Mouse (Mus musculus) embryonic facial prominence, embryonic 12.5 days (tissue): Measurements from ENCODE around the gene Cdh13. TPM values are rescaled to one million over a fixed set of nuclear protein-coding genes. Genes with fewer than 3 reads are reported as not detected.
A peak's percentile ranks its signal among the peaks of the same experiment; 100 is the strongest.

Experiments used
- ATAC-seq: fragments of 200-750 bp; cut with Nextera tagmentation; 2 replicates; pipeline ENCODE4 v1.8.0; 2017; ENCODE audit not compliant: insufficient number of reproducible peaks, insufficient read depth, low FRiP score, low TSS enrichment
- H3K27ac ChIP-seq: fragments of 300-500 bp; sonication (generic); 2 replicates; pipeline ENCODE4 v1.5.1; 2016; ENCODE audit warnings: mild to moderate bottlenecking
- H3K27me3 ChIP-seq: fragments of 300-500 bp; sonication (generic); 2 replicates; pipeline ENCODE4 v1.6.1; 2016; ENCODE audit warnings: mild to moderate bottlenecking, moderate library complexity
- H3K36me3 ChIP-seq: fragments of 300-500 bp; sonication (generic); 2 replicates; pipeline ENCODE4 v1.6.1; 2016; ENCODE audit warnings: mild to moderate bottlenecking
- H3K4me1 ChIP-seq: fragments of 300-500 bp; sonication (generic); 2 replicates; pipeline ENCODE4 v1.6.1; 2016
- H3K4me2 ChIP-seq: fragments of 300-500 bp; sonication (generic); replicated peaks from 2 replicates; pipeline ENCODE4 v1.6.1; 2016; ENCODE audit warnings: mild to moderate bottlenecking, moderate library complexity
- H3K4me3 ChIP-seq: fragments of 300-500 bp; sonication (generic); 2 replicates; pipeline ENCODE4 v1.5.1; 2016; ENCODE audit warnings: mild to moderate bottlenecking
- H3K9ac ChIP-seq: fragments of 300-500 bp; sonication (generic); 2 replicates; pipeline ENCODE4 v1.6.1; 2016; ENCODE audit warnings: mild to moderate bottlenecking, moderate library complexity
- H3K9me3 ChIP-seq: fragments of 300-500 bp; sonication (generic); 2 replicates; pipeline ENCODE4 v1.6.1; 2016; ENCODE audit warnings: mild to moderate bottlenecking, moderate library complexity
- WGBS: fragments of 180-500 bp; shearing (Covaris S2); methylation state at CpG from one replicate; pipeline ENCODE4 v1.1.7; 2016; 5-methylcytosine and 5-hydroxymethylcytosine counted together
- polyA plus RNA-seq: library from polyadenylated mRNA; unstranded; fragments of >200 nt; fragmentation: Nextera tagmentation; extraction: Ambion mirVana; gene quantifications from 2 replicates; pipeline ENCODE4 v1.2.1, GENCODE M21; 2016

The Cdh13 gene
- polyA plus RNA-seq, 1 experiment from 2014 or later: 10.6 TPM

GRCm38 (mm10) chr8:119245641-119246040 is 962.1 kb downstream of the Cdh13 start:
- no peak overlapping the region for H3K4me2 ChIP-seq
- H3K4me1 ChIP-seq: no peaks in the 10 kb centered on the region
- H3K4me3 ChIP-seq: no peak overlapping the region
- no peak overlapping the region for H3K27ac ChIP-seq
- 58% methylated on average over 1 of the region's 1 CpGs for WGBS
- H3K9ac ChIP-seq: no peak overlapping the region
- no peak for ATAC-seq
- H3K9me3 ChIP-seq: no peaks in the 10 kb centered on the region
- no peaks in the 10 kb centered on the region for H3K36me3 ChIP-seq
- H3K27me3 ChIP-seq: no peaks in the 10 kb centered on the region

- Histone ChIP-seq H3K9me3 (no peaks in the 10 kb centered on the region), H3K27me3 (no peaks in the 10 kb centered on the region), H3K4me2 (no peak overlapping the region), H3K9ac (no peak overlapping the region), H3K27ac (no peak overlapping the region), H3K4me1 (no peaks in the 10 kb centered on the region), H3K4me3 (no peak overlapping the region), H3K36me3 (no peaks in the 10 kb centered on the region)
- WGBS: 85% methylated on average over 3 of the region's 3 CpGs
- ATAC-seq: no peak
These were observed 970.8 kb downstream of the Cdh13 start for GRCm38 (mm10) chr8:119254358-119254757.

GRCm38 (mm10) chr8:119258642-119259041 is 975.1 kb downstream of the Cdh13 start:
- no peak overlapping the region for H3K9ac ChIP-seq
- H3K4me2 ChIP-seq: no peak overlapping the region
- no peaks in the 10 kb centered on the region for H3K27me3 ChIP-seq
- ATAC-seq: no peak
- H3K4me3 ChIP-seq: no peak overlapping the region
- H3K9me3 ChIP-seq: no peaks in the 10 kb centered on the region
- WGBS: 32% methylated on average over 11 of the region's 11 CpGs
- H3K4me1 ChIP-seq: no peaks in the 10 kb centered on the region
- no peak overlapping the region for H3K27ac ChIP-seq
- H3K36me3 ChIP-seq: no peaks in the 10 kb centered on the region

GRCm38 (mm10) chr8:119263750-119264149 is 980.2 kb downstream of the Cdh13 start:
- Histone ChIP-seq H3K36me3 (no peaks in the 10 kb centered on the region), H3K9ac (no peak overlapping the region), H3K9me3 (no peaks in the 10 kb centered on the region), H3K27ac (no peak overlapping the region), H3K4me2 (no peak overlapping the region), H3K4me3 (no peak overlapping the region), H3K27me3 (no peaks in the 10 kb centered on the region), H3K4me1 (no peaks in the 10 kb centered on the region)
- 71% methylated on average over 7 of the region's 7 CpGs for WGBS
- ATAC-seq: no peak

GRCm38 (mm10) chr8:119266304-119266703 is 982.8 kb downstream of the Cdh13 start:
- Histone ChIP-seq H3K4me3 (no peak overlapping the region), H3K4me1 (no peaks in the 10 kb centered on the region), H3K27ac (no peak overlapping the region), H3K4me2 (no peak overlapping the region), H3K27me3 (no peaks in the 10 kb centered on the region), H3K36me3 (no peaks in the 10 kb centered on the region), H3K9ac (no peak overlapping the region), H3K9me3 (no peaks in the 10 kb centered on the region)
- ATAC-seq: no peak
- WGBS: 83% methylated on average over 4 of the region's 4 CpGs

DNA sequence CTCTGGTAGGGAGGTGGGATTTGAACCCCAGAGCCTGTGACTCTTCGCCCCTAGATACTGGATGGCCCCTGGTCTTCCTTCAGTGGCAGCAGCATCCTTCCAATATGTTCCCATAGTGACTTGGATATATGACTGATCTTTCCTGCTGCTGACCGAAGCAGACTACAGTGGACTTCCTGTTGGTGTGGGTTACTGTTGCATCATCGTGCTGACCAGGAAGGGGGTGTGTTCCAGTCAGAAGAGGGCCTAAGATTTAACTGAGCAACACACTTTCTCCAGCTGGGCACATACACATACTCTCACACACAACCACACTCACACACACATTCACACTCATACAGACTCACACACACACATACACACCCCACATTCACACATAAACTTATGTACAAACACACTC is 986.0 kb downstream of the Cdh13 start:
- Histone ChIP-seq H3K4me2 (no peak overlapping the region), H3K4me1 (no peaks in the 10 kb centered on the region), H3K27ac (no peak overlapping the region), H3K36me3 (no peaks in the 10 kb centered on the region), H3K27me3 (no peaks in the 10 kb centered on the region), H3K4me3 (no peak overlapping the region), H3K9ac (no peak overlapping the region), H3K9me3 (no peaks in the 10 kb centered on the region)
- WGBS: 72% methylated on average over 3 of the region's 3 CpGs
- ATAC-seq: no peak

DNA sequence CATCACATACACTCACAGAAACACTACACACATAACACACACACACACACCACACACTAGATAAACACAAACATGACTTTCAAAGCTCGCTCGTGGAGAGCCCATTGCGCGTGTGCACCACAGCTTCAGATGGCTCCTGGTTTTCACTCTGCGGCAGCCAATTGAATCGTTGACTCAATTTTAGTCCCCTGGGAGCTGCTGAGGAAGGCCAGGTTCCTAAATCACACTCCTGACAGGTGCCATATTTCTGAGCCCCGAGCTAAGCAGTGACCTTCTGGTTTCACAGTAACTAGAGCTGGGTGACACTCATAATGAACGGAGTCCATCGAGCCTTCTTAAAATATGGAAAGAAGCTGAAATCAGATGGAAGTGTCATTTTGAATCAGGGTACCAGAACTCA is 986.8 kb downstream of the Cdh13 start:
- no peak overlapping the region for H3K27ac ChIP-seq
- no peak for ATAC-seq
- no peaks in the 10 kb centered on the region for H3K4me1 ChIP-seq
- H3K4me3 ChIP-seq: no peak overlapping the region
- no peaks in the 10 kb centered on the region for H3K27me3 ChIP-seq
- no peaks in the 10 kb centered on the region for H3K36me3 ChIP-seq
- no peak overlapping the region for H3K9ac ChIP-seq
- no peaks in the 10 kb centered on the region for H3K9me3 ChIP-seq
- WGBS: 85% methylated on average over 9 of the region's 9 CpGs
- no peak overlapping the region for H3K4me2 ChIP-seq

- no peak for ATAC-seq
- Histone ChIP-seq H3K4me2 (no peak overlapping the region), H3K4me3 (no peak overlapping the region), H3K9ac (no peak overlapping the region), H3K36me3 (no peaks in the 10 kb centered on the region), H3K9me3 (no peaks in the 10 kb centered on the region), H3K27me3 (no peaks in the 10 kb centered on the region), H3K27ac (no peak overlapping the region), H3K4me1 (no peaks in the 10 kb centered on the region)
- 68% methylated on average over 8 of the region's 8 CpGs for WGBS
These were observed 989.4 kb downstream of the Cdh13 start for GRCm38 (mm10) chr8:119272891-119273290.

DNA sequence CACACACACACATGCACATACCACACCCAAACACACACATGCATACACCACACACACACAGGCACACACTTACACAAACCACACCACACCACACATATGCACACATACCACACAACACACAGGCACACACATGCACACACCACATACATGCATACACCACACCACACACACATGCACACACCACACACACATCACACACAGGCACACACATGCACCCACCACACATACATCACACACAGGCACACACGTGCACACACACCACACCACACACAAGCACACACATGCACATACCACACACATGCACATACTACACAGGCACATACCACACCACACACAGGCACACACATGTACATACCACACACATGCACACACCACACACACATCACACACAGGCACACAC is 991.9 kb downstream of the Cdh13 start:
- H3K36me3 ChIP-seq: no peaks in the 10 kb centered on the region
- H3K4me2 ChIP-seq: no peak overlapping the region
- no peak overlapping the region for H3K27ac ChIP-seq
- H3K9me3 ChIP-seq: no peaks in the 10 kb centered on the region
- H3K4me1 ChIP-seq: no peaks in the 10 kb centered on the region
- H3K9ac ChIP-seq: no peak overlapping the region
- H3K27me3 ChIP-seq: no peaks in the 10 kb centered on the region
- WGBS: 95% methylated on average over 1 of the region's 1 CpGs
- no peak for ATAC-seq
- no peak overlapping the region for H3K4me3 ChIP-seq

- WGBS: 73% methylated on average over 3 of the region's 3 CpGs
- H3K4me3 ChIP-seq: no peak overlapping the region
These were observed 993.5 kb downstream of the Cdh13 start for GRCm38 (mm10) chr8:119277047-119277451.

GRCm38 (mm10) chr8:119281761-119282160 is 998.2 kb downstream of the Cdh13 start:
- Histone ChIP-seq H3K4me1 (no peaks in the 10 kb centered on the region), H3K4me2 (no peak overlapping the region), H3K4me3 (no peak overlapping the region), H3K9me3 (no peaks in the 10 kb centered on the region), H3K27ac (no peak overlapping the region), H3K36me3 (no peaks in the 10 kb centered on the region), H3K27me3 (no peaks in the 10 kb centered on the region), H3K9ac (no peak overlapping the region)
- no peak for ATAC-seq
- WGBS: 85% methylated on average over 2 of the region's 2 CpGs

More at GRCm38 (mm10) chr8:119277047-119277451, 993.5 kb downstream of the Cdh13 start:
- H3K27me3 ChIP-seq: no peaks in the 10 kb centered on the region
- H3K36me3 ChIP-seq: no peaks in the 10 kb centered on the region
- ATAC-seq: 0 out of 2 replicates have a peak, but pooled peaks have one; percentile 22
- H3K4me1 ChIP-seq: no peaks in the 10 kb centered on the region
- no peaks in the 10 kb centered on the region for H3K9me3 ChIP-seq
- H3K27ac ChIP-seq: no peak overlapping the region
- H3K4me2 ChIP-seq: no peak overlapping the region
- H3K9ac ChIP-seq: no peak overlapping the region

DNA sequence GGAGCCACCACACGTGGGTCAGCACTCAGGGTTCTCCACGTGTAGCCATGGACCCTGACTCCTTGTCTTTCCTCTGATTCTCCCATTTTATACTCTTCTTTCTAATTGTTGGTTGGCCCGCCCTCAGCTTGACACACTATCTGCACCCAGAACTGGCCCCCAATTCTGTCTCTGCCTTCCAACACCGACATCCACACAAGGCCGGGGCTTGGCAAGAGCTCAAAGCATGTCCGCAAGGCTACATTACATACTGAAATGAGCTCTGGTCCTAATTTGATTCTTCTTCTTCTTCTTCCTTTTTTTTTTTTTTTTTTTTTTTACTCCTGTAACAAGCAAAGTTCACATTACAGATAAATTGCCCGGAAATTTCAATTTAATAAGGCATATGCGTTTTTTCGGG is 1001.0 kb downstream of the Cdh13 start:
- Histone ChIP-seq H3K36me3 (no peaks in the 10 kb centered on the region), H3K4me1 (no peaks in the 10 kb centered on the region), H3K9ac (no peak overlapping the region), H3K4me3 (no peak overlapping the region), H3K9me3 (no peaks in the 10 kb centered on the region), H3K27ac (no peak overlapping the region), H3K27me3 (no peaks in the 10 kb centered on the region), H3K4me2 (no peak overlapping the region)
- WGBS: 81% methylated on average over 9 of the region's 9 CpGs
- ATAC-seq: no peak

DNA sequence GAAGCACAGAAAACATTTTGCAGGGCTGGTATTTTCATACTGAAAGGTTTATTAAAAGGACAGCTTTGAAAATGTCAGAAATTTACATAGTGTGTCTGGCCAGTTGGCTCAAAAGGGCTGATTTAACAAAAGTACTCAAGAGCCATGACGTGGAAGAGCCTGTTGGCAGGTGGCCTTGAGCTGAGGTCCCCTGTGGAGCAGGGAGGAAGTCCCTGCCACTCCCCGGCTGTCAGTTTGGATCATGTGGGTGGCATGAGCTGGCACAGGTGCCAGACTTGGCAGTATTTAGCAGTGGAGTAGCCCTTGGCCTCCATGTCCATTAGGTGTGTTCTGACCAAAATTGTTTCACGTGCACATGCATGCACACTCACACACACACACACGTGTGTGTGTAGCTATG is 1001.4 kb downstream of the Cdh13 start:
- H3K4me3 ChIP-seq: no peak overlapping the region
- no peaks in the 10 kb centered on the region for H3K36me3 ChIP-seq
- no peak overlapping the region for H3K27ac ChIP-seq
- no peak overlapping the region for H3K9ac ChIP-seq
- H3K9me3 ChIP-seq: no peaks in the 10 kb centered on the region
- no peak for ATAC-seq
- H3K4me2 ChIP-seq: no peak overlapping the region
- H3K27me3 ChIP-seq: no peaks in the 10 kb centered on the region
- 81% methylated on average over 4 of the region's 4 CpGs for WGBS
- no peaks in the 10 kb centered on the region for H3K4me1 ChIP-seq
